Mouse (Mus musculus): ENCODE measurements at regions not wholly inside any gene's neighbourhood (a gene's known extent, or its start where the extent isn't known, plus 50 kb on each side); places are given as distances from the start of the nearest gene placed in this dataset.
A peak's percentile ranks its signal among the peaks of the same experiment; 100 is the strongest.

- peak; percentile 85 for DNase-seq
Measured at GRCm38 (mm10) chr15:62079155-62080109, 1156.6 kb upstream of the A1bg start.

- no peak for DNase-seq
Measured at GRCm38 (mm10) chr15:62076552-62077234, 1153.9 kb upstream of the A1bg start.

- no peak for DNase-seq
Measured at GRCm38 (mm10) chr15:62074735-62075134, 1151.9 kb upstream of the A1bg start.

- DNase-seq: no peak
Measured at GRCm38 (mm10) chr15:62073595-62073994, 1150.8 kb upstream of the A1bg start.

GRCm38 (mm10) chr15:62071311-62071710 is 1148.5 kb upstream of the A1bg start:
- DNase-seq: no peak

GRCm38 (mm10) chr15:62068422-62069160 is 1145.8 kb upstream of the A1bg start:
- no peak for DNase-seq

GRCm38 (mm10) chr15:62064399-62064798 is 1141.6 kb upstream of the A1bg start:
- DNase-seq: no peak

- DNase-seq: no peak
Measured at GRCm38 (mm10) chr15:62057449-62057848, 1134.6 kb upstream of the A1bg start.

- DNase-seq: no peak
Measured at GRCm38 (mm10) chr15:62056889-62057288, 1134.1 kb upstream of the A1bg start.

- no peak for DNase-seq
Measured at GRCm38 (mm10) chr15:62056401-62056800, 1133.6 kb upstream of the A1bg start.

- no peak for DNase-seq
Measured at GRCm38 (mm10) chr15:62055011-62055410, 1132.2 kb upstream of the A1bg start.

- DNase-seq: no peak
Measured at GRCm38 (mm10) chr15:62053420-62054239, 1130.8 kb upstream of the A1bg start.

- no peak for DNase-seq
Measured at GRCm38 (mm10) chr15:62049416-62049815, 1126.6 kb upstream of the A1bg start.

GRCm38 (mm10) chr15:62048981-62049380 is 1126.2 kb upstream of the A1bg start:
- DNase-seq: no peak

GRCm38 (mm10) chr15:62046276-62046675 is 1123.5 kb upstream of the A1bg start:
- DNase-seq: no peak

GRCm38 (mm10) chr15:62044654-62045335 is 1122.0 kb upstream of the A1bg start:
- no peak for DNase-seq

GRCm38 (mm10) chr15:62043617-62044392 is 1121.0 kb upstream of the A1bg start:
- peak; percentile 62 for DNase-seq

- no peak for DNase-seq
Measured at GRCm38 (mm10) chr15:62042924-62043504, 1120.2 kb upstream of the A1bg start.

Measured in adrenal gland, postnatal 10 days (tissue).